ENCODE assay signal across 12 mouse cellular contexts in genomic region chr7:25736920-25737319, GRCm38 (mm10). TPM values are rescaled to one million over a fixed set of nuclear protein-coding genes. Genes with fewer than 3 reads are reported as not detected.
DNase-seq lines count a peak whose midpoint lies in the region; ATAC-seq and TF ChIP-seq lines count a peak whose summit lies in the region.
"Had no signal": no experiment of that assay in that cellular context is flagged by ENCODE, and none has a peak within 500 bp of the region (broad histone marks: within the 10 kb centered on the region; RNA-seq: fewer than 3 reads in every experiment).

No protein-coding gene starts in this region.

- no peak overlapping the region for H3K4me3 ChIP-seq in cerebellum, adult 2 months (replicated peaks; ENCODE audit: insufficient read depth, low read depth, low read length)
- H3K4me3 ChIP-seq in left cerebral cortex, adult 2 months, result no peak overlapping the region
- H3K4me3 ChIP-seq in stomach, postnatal 0 days (ENCODE audit: low read depth, low read length), result no peak overlapping the region
- H3K4me3 ChIP-seq in forebrain, embryonic 14.5 days (ENCODE audit: low read depth, low read length), result no peak overlapping the region
- H3K4me3 ChIP-seq: lung, embryonic 15.5 days had no signal

- H3K36me3 ChIP-seq in stomach, postnatal 0 days (ENCODE audit: control insufficient read depth, insufficient read depth, low read length), result peaks cover 56% of the 10 kb centered on the region
- peaks cover 99% of the 10 kb centered on the region for H3K36me3 ChIP-seq in forebrain, embryonic 14.5 days (ENCODE audit: control insufficient read depth, insufficient read depth, low read length)

- H3K9me3 ChIP-seq in stomach, postnatal 0 days (ENCODE audit: control insufficient read depth, low read length), result no peaks in the 10 kb centered on the region
- no peaks in the 10 kb centered on the region for H3K9me3 ChIP-seq in forebrain, embryonic 14.5 days (replicated peaks; ENCODE audit: control insufficient read depth, low read length)
- H3K9me3 ChIP-seq: lung, embryonic 15.5 days had no signal

- TF ChIP-seq POLR2A in cerebellum, adult 2 months (IDR thresholded peaks at IDR 0.05; ENCODE audit: borderline replicate concordance, insufficient read depth, low read length), result no peak

- no peak overlapping the region for H3K9ac ChIP-seq in stomach, postnatal 0 days (ENCODE audit: low read length)
- no peak overlapping the region for H3K9ac ChIP-seq in forebrain, embryonic 14.5 days (ENCODE audit: low read length)
- H3K9ac ChIP-seq: forebrain, postnatal 0 days; lung, embryonic 15.5 days had no signal

- no peak overlapping the region for H3K27ac ChIP-seq in cerebellum, adult 2 months (ENCODE audit: insufficient read depth, low read length)
- no peak overlapping the region for H3K27ac ChIP-seq in left cerebral cortex, adult 2 months
- H3K27ac ChIP-seq in stomach, postnatal 0 days (replicated peaks), result no peak overlapping the region
- H3K27ac ChIP-seq in forebrain, embryonic 14.5 days (ENCODE audit: low read depth, low read length), result no peak overlapping the region
- H3K27ac ChIP-seq: lung, embryonic 15.5 days had no signal

- WGBS in cerebellum, adult 2 months, result 96% methylated on average over 2 of the region's 2 CpGs
- 95% methylated on average over 2 of the region's 2 CpGs for WGBS in stomach, postnatal 0 days
- WGBS in forebrain, embryonic 14.5 days, result 96% methylated on average over 2 of the region's 2 CpGs

- intact Hi-C loops in left cerebral cortex, adult 2 months (cut with DNase I), result no loop called here

- H3K27me3 ChIP-seq in cerebellum, adult 2 months (ENCODE audit: control insufficient read depth, insufficient read depth, low read length), result no peaks in the 10 kb centered on the region
- H3K27me3 ChIP-seq in stomach, postnatal 0 days (ENCODE audit: control insufficient read depth, insufficient read depth, low read length), result no peaks in the 10 kb centered on the region
- no peaks in the 10 kb centered on the region for H3K27me3 ChIP-seq in forebrain, embryonic 14.5 days (replicated peaks; ENCODE audit: control insufficient read depth, insufficient read depth, low read length)
- H3K27me3 ChIP-seq: lung, embryonic 15.5 days had no signal

- DNase-seq in cerebellum, adult 2 months, result no peak
- DNase-seq in cerebellum, adult 8-10 months, result no peak
- no peak for DNase-seq in left cerebral cortex, adult 2 months (ENCODE audit: extremely low spot score in 1 of 2, low spot score in 2 of 2)
- no peak for DNase-seq in left cerebral cortex, adult 8-10 months (ENCODE audit: low spot score in 2 of 2)
- DNase-seq in thymus, postnatal 14 days, result peak; percentile 30
- no peak for DNase-seq in thymus, postnatal 25 days
- no peak for DNase-seq in stomach, postnatal 0 days (ENCODE audit: low spot score)
- no peak for DNase-seq in forebrain, embryonic 14.5 days (ENCODE audit: low spot score)
- DNase-seq: cerebellum, adult 18-20 months; forebrain, postnatal 0 days; heart, adult 11 months had no signal

- TF ChIP-seq CTCF in cerebellum, adult 2 months (IDR thresholded peaks at IDR 0.05; ENCODE audit: borderline replicate concordance, insufficient read depth, low read depth, low read length), result peak; percentile 12; the same call in 1 of the 2 replicates
- TF ChIP-seq CTCF in left cerebral cortex, adult 2 months (IDR thresholded peaks at IDR 0.05), result peak; percentile 32
- TF ChIP-seq CTCF in stomach, postnatal 0 days (IDR thresholded peaks at IDR 0.05; ENCODE audit: low read depth), result peak; percentile 56

- no peak for TF ChIP-seq EP300 in stomach, postnatal 0 days (optimal IDR thresholded peaks at IDR 0.05)

- ATAC-seq in stomach, postnatal 0 days (ENCODE audit: low FRiP score, low TSS enrichment), result no peak
- ATAC-seq in forebrain, embryonic 14.5 days, result no peak
- ATAC-seq: forebrain, postnatal 0 days had no signal

- no peak overlapping the region for H3K4me2 ChIP-seq in stomach, postnatal 0 days (replicated peaks; ENCODE audit: low read depth)
- no peak overlapping the region for H3K4me2 ChIP-seq in forebrain, embryonic 14.5 days (ENCODE audit: low read length)
- H3K4me2 ChIP-seq: lung, embryonic 15.5 days had no signal

- H3K4me1 ChIP-seq in cerebellum, adult 2 months (ENCODE audit: control insufficient read depth, insufficient read depth, low read length), result no peaks in the 10 kb centered on the region
- H3K4me1 ChIP-seq in stomach, postnatal 0 days (replicated peaks; ENCODE audit: control insufficient read depth, insufficient read depth), result no peaks in the 10 kb centered on the region
- no peaks in the 10 kb centered on the region for H3K4me1 ChIP-seq in forebrain, embryonic 14.5 days (ENCODE audit: control insufficient read depth, insufficient read depth, low read length)
- H3K4me1 ChIP-seq: lung, embryonic 15.5 days had no signal

RNA-seq across cellular contexts. Expression of gene Hnrnpul1, which starts 17.6 kb away (rescaled TPM):
- polyA plus RNA-seq in cerebellum, adult 2 months (2012; rRNA removed), result 48.7 and 49.0 TPM in 2 replicates
- total RNA-seq in left cerebral cortex, adult 2 months (2021), result 100 to 1,000 TPM in 1 of 2 experiments, 10 to 100 TPM in 1; 96.5 to 101 TPM
- total RNA-seq in left cerebral cortex, adult 8-10 months (2022), result 100 to 1,000 TPM; 102 to 118 (median 109) TPM
- polyA plus RNA-seq in stomach, postnatal 0 days (2015; fragmentation: Nextera tagmentation; extraction: Ambion mirVana), result 25.9 and 27.5 TPM in 2 replicates
- 53.6 and 61.2 TPM in 2 replicates for polyA plus RNA-seq in forebrain, embryonic 14.5 days (2014; fragmentation: Nextera tagmentation; extraction: Ambion mirVana)

RNA-seq across cellular contexts. Expression of gene Ccdc97, which starts 18.0 kb away (rescaled TPM):
- polyA plus RNA-seq in cerebellum, adult 2 months (2012; rRNA removed), result 59.3 and 62.7 TPM in 2 replicates
- total RNA-seq in left cerebral cortex, adult 2 months (2021), result 10 to 100 TPM; 65.4 to 66.5 TPM
- 10 to 100 TPM; 57.8 to 60.7 (median 58.4) TPM for total RNA-seq in left cerebral cortex, adult 8-10 months (2022)
- 7.9 and 10.2 TPM in 2 replicates for polyA plus RNA-seq in stomach, postnatal 0 days (2015; fragmentation: Nextera tagmentation; extraction: Ambion mirVana)
- polyA plus RNA-seq in forebrain, embryonic 14.5 days (2014; fragmentation: Nextera tagmentation; extraction: Ambion mirVana), result 39.6 and 40.7 TPM in 2 replicates

RNA-seq across cellular contexts. Expression of gene Tgfb1, which starts 50.1 kb away (rescaled TPM):
- polyA plus RNA-seq in cerebellum, adult 2 months (2012; rRNA removed), result 4.9 and 5.0 TPM in 2 replicates
- 10 to 100 TPM in 1 of 2 experiments, 1 to 10 TPM in 1; 7.3 to 10.7 TPM for total RNA-seq in left cerebral cortex, adult 2 months (2021)
- 10 to 100 TPM in 2 of 4 experiments, 1 to 10 TPM in 2; 6.1 to 19.9 (median 11.1) TPM for total RNA-seq in left cerebral cortex, adult 8-10 months (2022)
- polyA plus RNA-seq in stomach, postnatal 0 days (2015; fragmentation: Nextera tagmentation; extraction: Ambion mirVana), result 1.4 and 1.6 TPM in 2 replicates
- 0.61 and 0.83 TPM in 2 replicates for polyA plus RNA-seq in forebrain, embryonic 14.5 days (2014; fragmentation: Nextera tagmentation; extraction: Ambion mirVana)

RNA-seq across cellular contexts. Expression of gene Axl, which starts 51.6 kb away (rescaled TPM):
- 23.6 and 27.1 TPM in 2 replicates for polyA plus RNA-seq in cerebellum, adult 2 months (2012; rRNA removed)
- 10 to 100 TPM; 33.2 to 40.5 TPM for total RNA-seq in left cerebral cortex, adult 2 months (2021)
- total RNA-seq in left cerebral cortex, adult 8-10 months (2022), result 10 to 100 TPM; 37.9 to 58.3 (median 45.8) TPM
- polyA plus RNA-seq in stomach, postnatal 0 days (2015; fragmentation: Nextera tagmentation; extraction: Ambion mirVana), result 52.8 and 53.4 TPM in 2 replicates
- polyA plus RNA-seq in forebrain, embryonic 14.5 days (2014; fragmentation: Nextera tagmentation; extraction: Ambion mirVana), result 15.8 and 16.7 TPM in 2 replicates

RNA-seq across cellular contexts. Expression of gene B9d2, which starts 56.3 kb away (rescaled TPM):
- 36.9 and 37.3 TPM in 2 replicates for polyA plus RNA-seq in cerebellum, adult 2 months (2012; rRNA removed)
- 10 to 100 TPM; 21.3 to 25.9 TPM for total RNA-seq in left cerebral cortex, adult 2 months (2021)
- total RNA-seq in left cerebral cortex, adult 8-10 months (2022), result 10 to 100 TPM; 25.3 to 29.6 (median 28.6) TPM
- 11.6 and 12.5 TPM in 2 replicates for polyA plus RNA-seq in stomach, postnatal 0 days (2015; fragmentation: Nextera tagmentation; extraction: Ambion mirVana)
- polyA plus RNA-seq in forebrain, embryonic 14.5 days (2014; fragmentation: Nextera tagmentation; extraction: Ambion mirVana), result 44.3 and 57.6 TPM in 2 replicates
